Mouse (Mus musculus) neural tube, postnatal 0 days (tissue): ENCODE data around the gene Rasa3. TPM values are rescaled to one million over a fixed set of nuclear protein-coding genes. Genes with fewer than 3 reads are reported as not detected.

Experiments
- polyA plus RNA-seq: library from polyadenylated mRNA; unstranded; fragments of >200 nt; fragmentation: Nextera tagmentation; extraction: Ambion mirVana; gene quantifications from 2 replicates; pipeline ENCODE4 v1.2.1, GENCODE M21; 2015

Gene Rasa3
- 33.8 and 34.1 TPM in 2 replicates for polyA plus RNA-seq

DNA sequence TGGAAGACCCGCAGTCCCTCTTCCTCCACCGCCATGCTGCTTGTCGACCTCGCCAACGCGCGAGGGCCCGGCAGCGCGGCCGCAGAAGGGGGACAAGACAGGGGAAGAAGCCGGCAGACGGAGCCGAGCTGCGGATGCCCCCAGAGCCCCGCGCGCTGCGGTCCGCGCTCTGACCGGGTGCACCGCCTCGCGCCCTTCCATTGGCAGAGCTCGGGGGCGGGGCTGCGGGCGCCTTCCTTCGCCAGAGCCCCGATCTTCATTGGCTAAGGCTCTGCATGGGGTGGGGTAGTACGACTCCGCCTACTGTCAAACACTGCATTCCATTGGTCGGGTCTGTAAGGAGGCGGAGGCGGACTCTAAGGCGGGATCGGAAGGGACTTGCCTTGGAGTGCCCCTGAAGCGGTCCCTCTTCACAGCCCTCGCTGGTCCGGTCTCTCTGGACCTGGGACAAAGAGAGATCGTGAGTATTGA, at the start of gene Rasa3:
Gene Rasa3 (minus strand): TSS at position 191 of the 471 bp plus-strand sequence.

DNA sequence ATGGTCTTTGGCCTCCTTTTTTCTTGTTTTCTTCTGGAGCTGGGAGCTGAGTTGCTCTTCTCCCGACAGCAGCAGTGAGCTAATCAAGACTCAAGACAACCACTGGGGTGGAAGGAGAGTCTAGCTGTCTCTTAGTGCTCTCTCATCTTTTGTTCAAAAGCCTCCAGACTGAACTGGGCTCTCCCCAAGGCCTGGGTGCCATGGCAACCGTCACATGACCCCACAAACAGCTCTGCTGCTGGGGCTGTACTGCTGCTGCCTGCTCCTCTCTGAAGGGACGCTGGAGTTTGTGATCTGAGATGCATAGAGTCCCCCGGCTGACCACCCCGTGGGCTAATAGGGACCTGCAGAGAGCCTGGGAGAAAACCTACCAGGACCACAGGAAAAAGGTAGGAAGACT, 28.3 kb upstream of the Rasa3 start, which contains the start of gene Cfap97d2:
Gene Cfap97d2 (plus strand): TSS at position 222 of the 400 bp plus-strand sequence.

DNA sequence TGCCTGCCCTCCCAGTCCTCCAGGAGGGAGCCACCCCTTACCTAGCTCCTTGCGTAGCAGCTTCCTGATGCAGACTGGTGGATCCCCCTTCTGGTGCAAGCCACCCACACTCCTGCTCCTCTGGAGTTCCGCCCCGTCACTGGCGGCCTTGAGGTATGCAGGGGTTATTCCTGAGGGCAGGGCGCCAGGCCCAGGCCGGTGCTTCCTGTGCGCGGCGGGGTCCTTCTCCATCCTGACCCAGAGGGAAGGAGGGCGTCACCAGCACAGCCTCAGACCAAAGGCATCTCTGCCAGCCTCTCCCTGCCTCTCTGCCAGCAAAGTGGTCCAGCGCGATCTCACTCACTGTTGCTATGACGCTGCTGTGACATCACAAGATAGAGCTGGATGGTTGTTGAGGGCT, 115.3 kb downstream of the Rasa3 start, which contains the start of gene 1700029H14Rik:
Gene 1700029H14Rik (minus strand): TSS at position 344 of the 400 bp plus-strand sequence.

Other genes starting within 250 kb of the Rasa3 start
- gene Tmem255b, start 242.4 kb downstream of the Rasa3 start, polyA plus RNA-seq = 6.6 and 7.2 TPM in 2 replicates
- gene Gas6, start 183.1 kb downstream of the Rasa3 start, polyA plus RNA-seq = 89.7 and 89.9 TPM in 2 replicates
- not detected in 2 replicates for gene 1700029H14Rik, start 115.1 kb downstream of the Rasa3 start, polyA plus RNA-seq
- 1.9 and 2.1 TPM in 2 replicates for gene Cfap97d2, start 28.3 kb upstream of the Rasa3 start, polyA plus RNA-seq
- 94.7 and 101 TPM in 2 replicates for gene Cdc16, start 80.1 kb upstream of the Rasa3 start, polyA plus RNA-seq
- gene Upf3a, start 108.0 kb upstream of the Rasa3 start, polyA plus RNA-seq = 42.4 and 45.1 TPM in 2 replicates
- not detected in 2 replicates for gene AF366264, start 160.8 kb upstream of the Rasa3 start, polyA plus RNA-seq
- gene Champ1, start 192.0 kb upstream of the Rasa3 start, polyA plus RNA-seq = 28.0 and 29.9 TPM in 2 replicates
- gene Coprs, start 212.7 kb upstream of the Rasa3 start, polyA plus RNA-seq = 160 and 175 TPM in 2 replicates